Mouse (Mus musculus) layer of hippocampus, adult 8-10 months (tissue): Measurements from ENCODE around the gene Spryd4. TPM values are rescaled to one million over a fixed set of nuclear protein-coding genes. Genes with fewer than 3 reads are reported as not detected.
"Not testable (repeated sequence)": the region's sequence is repeated elsewhere in the genome, so short reads cannot be mapped to it uniquely, and the experiment has no call there.

Experiments used
- DNase-seq, 2 experiments: peaks; one replicate each; pipeline ENCODE4 v3.0.0; 2022; ENCODE audit warnings: low spot score in 2 of 2
- total RNA-seq, 4 experiments: library from RNA; stranded (reverse); gene quantifications; 2 replicates each; pipeline ENCODE4 v1.2.4; 2022

Gene Spryd4
- 10 to 100 TPM in 1 of 4 experiments, 1 to 10 TPM in 3; 9.2 to 10.3 (median 9.6) TPM for total RNA-seq

DNA sequence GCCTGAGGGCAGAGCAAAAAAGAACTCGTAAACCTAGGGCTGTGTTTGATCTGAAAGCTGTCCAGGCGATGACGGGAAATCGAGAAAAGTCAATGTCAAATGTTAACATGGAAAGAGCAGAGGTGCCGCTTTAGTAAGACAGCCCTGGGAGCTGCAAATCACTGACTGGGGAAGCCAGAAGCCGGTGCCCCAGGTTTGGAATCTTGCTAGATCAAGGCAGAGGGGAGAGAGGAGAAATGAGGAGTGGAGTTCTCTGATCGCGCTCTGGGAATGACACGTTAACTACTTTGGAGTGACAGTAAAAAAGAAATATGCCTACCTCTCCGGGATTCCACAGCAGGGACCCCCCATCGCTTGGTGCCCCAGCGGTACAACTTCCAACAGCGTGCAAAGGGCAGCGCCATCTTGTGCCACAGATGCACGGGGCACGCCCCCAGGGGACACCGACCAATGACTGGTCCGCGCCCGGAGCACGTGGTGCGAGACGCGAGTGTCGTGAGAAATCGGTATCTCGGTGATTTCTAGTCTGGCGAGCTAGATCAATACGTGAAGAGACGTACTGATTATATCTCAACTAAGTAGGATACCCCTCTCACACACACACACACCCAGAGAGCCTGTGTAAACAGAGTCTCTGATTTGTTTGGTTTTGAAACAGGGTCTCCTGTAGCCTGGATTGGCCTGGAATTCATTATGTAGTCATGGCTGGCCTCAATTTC is at the start of gene Spryd4:
Spryd4 (minus strand) TSS at position 418 of the 719 bp plus-strand sequence.
- peak; percentile 87 to 89 for DNase-seq

GRCm38 (mm10) chr10:128260376-128260775 is 48.8 kb upstream of the Spryd4 start:
- DNase-seq, result not testable (repeated sequence)

DNA sequence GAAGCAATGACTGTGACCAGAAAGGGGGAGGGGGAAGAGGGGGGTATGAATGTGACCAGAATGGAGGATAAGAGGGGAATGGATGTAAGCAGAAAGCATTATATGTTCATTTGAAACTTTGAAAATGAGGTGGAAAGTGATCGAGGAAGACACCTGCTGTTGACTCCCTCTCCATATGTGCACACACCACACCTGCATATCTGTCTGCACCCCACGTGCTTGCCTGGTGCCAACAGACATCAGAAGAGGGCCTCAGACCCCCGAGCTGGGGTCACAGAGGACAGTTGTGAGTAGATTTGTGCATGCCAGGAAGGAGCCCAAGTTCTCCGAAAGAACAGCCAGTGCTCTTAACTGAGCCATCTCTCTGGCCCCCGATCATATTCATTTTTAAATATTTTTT is 48.3 kb upstream of the Spryd4 start:
- no peak for DNase-seq

DNA sequence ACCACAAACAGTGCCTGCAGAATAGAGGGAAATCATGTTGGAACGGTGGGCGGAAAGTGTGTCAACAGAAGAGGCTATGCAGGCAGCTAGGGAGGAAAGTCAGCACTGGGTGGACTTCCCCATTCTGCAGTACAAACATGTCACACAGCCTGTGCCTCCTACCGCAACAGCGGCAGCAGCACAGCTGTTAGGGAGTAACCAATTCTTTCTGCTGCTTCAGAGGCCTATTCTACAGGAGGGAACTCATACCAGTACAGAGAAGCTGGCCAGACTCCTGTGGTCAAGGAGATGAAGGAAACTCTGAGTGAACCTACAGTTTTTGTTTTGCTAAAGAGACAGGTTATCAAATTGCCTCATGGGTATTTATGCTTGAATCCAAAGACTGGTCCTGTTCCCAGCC is 47.3 kb upstream of the Spryd4 start:
- DNase-seq, result no peak

- no peak for DNase-seq
Observed at GRCm38 (mm10) chr10:128256328-128256727, 44.7 kb upstream of the Spryd4 start.

DNA sequence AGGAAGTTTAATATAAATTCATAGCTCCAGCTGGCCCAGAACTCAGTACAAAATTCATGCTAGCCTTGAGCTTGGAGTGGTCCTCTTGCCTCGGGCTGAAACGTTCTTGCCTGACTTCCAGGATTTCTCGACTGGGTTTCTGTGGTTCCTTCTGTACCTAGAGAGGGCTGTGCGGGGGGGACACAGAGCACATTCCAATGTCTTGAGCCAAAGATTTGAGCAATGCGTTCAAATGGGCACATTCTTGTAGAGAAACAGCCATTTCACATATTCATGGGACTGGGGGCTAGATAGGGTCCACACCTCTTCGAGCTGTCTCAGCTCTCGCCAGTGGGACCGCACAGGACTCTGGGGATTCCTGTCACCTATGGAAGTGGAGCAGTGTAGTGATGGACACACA is 44.3 kb upstream of the Spryd4 start:
- no peak for DNase-seq

DNA sequence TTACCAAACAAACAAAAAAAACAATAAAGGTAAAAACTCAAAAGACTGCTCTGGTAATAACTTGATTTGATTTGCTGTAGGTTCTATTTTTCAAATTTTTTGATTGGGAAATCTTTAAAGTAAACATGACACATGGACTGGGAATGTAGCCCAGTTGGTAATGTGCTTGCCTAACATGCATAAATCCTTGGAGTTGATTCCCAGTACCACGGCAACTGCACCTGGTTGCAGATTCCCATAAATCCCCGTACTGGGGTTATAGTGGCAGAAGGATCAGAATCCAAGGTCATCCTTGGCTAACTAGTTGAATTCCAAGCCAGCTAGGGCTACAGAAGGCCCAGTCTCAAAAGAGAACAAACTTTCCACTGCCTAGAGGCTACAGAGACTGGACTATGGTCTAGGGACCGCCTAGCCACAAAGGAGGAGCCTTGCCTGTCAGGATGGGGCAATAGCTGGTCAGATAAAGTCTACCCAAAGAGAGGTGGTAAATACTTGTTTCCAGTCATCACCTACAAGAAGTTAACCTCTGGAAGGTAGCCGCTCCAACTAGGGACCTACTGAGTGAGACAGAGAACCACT is 42.2 kb upstream of the Spryd4 start, which contains the start of gene Apon:
Apon (plus strand) TSS at position 420 of the 579 bp plus-strand sequence.
- no peak for DNase-seq

- DNase-seq, result no peak
Observed at GRCm38 (mm10) chr10:128250565-128250964, 39.0 kb upstream of the Spryd4 start.

GRCm38 (mm10) chr10:128247020-128247732 is 35.6 kb upstream of the Spryd4 start:
- DNase-seq, result no peak

GRCm38 (mm10) chr10:128244121-128244520 is 32.5 kb upstream of the Spryd4 start:
- DNase-seq, result no peak

GRCm38 (mm10) chr10:128243252-128243651 is 31.6 kb upstream of the Spryd4 start:
- DNase-seq, result no peak

DNA sequence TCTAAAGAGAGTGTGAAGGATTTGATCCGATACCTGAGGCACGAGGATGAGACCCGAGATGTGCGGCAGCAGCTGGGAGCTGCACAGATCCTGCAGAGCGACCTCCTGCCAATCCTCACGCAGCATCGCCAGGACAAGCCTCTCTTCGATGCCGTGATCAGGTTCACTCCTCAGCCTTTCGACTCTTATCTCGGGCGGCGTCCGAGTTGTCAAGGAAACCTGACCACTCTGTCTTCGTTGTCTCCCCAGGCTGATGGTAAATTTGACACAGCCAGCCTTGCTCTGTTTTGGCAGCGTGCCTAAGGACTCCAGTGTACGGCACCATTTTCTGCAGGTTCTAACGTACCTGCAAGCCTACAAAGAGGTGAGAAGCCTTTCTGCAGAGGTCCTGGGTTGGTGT is 28.5 kb upstream of the Spryd4 start:
- DNase-seq, result no peak

DNA sequence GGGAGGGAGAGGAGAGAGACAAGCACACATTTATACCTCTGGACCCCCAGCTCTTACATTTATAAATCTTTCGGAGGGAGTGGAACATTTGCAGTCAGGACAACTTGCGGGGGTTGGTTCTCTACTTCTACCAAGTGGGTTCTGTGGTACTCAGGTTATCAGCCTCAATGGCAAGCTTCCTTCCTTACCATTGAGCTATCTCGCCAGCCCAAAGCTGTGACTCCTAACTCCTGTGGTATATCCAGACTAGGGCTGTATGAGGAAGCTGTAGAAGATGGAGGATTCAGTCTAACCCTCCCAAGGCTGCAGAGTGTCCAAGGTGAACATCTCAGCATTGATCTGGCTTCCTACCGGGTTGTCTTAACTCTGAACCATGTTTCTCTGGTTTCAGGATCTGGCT is 27.5 kb upstream of the Spryd4 start:
- no peak for DNase-seq

DNA sequence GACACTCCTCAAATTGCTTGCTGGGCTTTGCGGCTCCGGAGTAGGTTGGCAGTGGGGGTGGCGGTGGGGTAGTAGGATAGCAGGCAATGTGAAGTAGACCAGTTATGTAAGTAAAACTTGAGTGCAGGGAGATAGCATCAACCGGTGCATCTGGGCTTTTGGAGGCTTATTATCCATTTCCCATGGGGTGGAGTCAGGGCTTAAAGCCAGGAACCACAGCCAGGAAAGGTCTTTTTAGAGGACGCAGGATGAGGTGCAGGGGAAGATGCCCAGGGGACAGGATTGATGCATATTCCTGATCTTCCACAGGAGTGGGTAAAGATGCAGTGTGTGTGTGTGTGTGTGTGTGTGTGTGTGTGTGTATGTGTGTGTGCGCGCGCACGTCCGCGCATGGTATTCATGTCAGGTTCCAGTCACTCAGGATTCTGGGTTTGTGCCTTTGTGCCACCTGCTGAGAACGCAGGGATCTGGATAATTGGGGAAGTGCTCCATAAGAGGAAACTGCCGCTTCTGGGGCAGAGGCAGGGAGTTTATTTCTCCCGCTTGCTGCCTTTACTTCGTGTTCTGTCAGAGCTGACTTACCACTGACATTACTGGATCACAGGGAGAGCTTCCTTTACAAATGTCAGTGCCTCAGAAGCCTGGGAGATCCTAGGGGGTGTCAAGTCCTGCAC is 26.3 kb upstream of the Spryd4 start:
- peak in 1 of 2 experiments; percentile 8 for DNase-seq

- DNase-seq, result no peak
Observed at GRCm38 (mm10) chr10:128236321-128236720, 24.7 kb upstream of the Spryd4 start.

GRCm38 (mm10) chr10:128232420-128232985 is 20.9 kb upstream of the Spryd4 start:
- DNase-seq, result peak; percentile 40 to 45

DNA sequence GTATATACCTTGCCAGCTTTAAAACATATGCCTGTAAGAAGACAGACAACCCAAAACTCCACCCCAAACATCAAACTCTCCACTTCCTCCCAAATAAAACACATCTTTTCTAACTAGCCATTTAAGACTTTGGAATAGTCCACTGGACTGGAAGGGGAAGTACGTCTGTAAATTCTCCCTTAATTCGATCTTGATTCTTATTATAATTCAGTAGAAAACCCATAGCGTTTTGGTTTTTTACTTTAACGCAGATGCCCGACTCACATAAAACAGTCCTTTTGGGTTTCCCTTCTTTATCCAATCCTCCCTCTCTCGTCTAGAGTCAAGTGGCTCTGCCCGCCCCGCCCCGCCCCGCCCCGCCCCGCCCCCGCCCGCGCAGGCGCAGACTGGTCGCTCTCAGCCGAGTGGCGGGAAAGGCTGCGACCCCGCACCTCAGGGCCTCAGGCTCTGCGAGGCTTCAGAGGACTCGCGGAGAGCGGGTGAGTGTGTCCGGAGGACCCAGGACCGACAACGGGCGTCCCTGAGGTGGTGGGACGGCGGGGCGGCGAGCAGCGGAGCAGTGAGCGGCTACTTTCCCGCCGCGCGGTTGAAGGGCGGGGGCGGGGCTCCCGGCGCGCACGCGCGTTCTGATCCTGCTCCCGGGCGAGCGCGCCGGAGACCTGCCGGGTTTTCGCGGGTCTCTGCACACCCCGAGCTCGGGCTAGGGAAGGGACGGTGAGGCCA is 20.3 kb upstream of the Spryd4 start, which contains the start of gene Timeless:
Timeless (plus strand) TSS at position 369 of the 723 bp plus-strand sequence.
- DNase-seq, result peak; percentile 47 to 81

DNA sequence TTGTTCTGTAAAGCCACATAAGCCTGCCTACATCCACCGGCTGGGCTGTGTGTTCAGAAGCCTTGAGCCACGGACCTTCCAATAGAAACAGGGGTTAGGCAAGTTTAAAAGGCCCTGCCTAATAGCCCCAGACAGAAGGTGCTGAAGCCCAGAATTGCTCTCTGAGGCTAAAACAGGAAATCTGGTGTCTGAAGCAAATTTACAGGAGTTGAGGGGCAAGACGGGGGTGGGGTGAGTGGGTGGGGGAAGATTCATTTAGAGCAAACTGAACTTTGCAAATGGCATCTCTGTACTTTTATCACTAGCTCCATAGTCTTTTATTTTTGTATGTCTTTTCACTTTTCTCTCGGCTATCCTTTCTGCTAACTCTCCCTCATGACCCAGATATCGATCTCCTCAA is 19.5 kb upstream of the Spryd4 start:
- no peak for DNase-seq

DNA sequence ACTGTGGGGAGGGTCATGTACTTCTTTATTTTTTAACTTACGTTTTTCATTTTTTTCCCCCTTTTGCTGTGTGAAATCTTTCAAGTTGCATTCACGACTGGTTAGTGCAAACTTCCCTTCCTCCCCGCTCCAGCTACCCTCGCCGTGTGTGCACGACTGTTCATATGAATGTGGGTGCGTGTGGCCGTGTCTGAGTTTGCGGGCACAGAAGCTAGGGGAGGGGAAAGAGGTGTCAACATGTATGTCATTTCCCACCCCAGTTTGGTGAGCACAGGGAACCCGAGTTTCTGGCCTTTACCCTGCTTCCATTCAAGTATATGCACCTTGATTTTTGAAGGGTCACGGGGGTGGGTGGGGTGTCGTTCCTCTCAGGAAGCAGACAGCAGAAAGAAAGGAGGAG is 19.0 kb upstream of the Spryd4 start:
- no peak for DNase-seq

DNA sequence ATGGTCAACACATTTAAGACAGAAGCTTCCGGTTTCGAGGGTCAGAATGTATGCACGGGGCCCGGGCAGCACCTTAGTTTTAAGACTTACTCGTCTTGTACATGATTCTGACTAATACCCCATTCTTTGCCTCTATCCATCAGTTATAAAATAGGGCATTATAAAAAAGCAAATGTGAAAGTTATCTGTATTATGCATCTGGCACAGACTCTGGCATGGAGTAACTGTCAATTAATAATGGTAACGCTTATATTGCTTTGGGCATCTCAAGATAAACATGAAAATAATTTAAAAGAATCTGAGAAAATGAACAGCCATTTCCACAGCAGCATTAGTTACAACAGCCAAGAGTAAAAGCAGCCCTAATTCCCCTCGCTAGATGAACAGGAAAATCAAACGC is 16.4 kb upstream of the Spryd4 start:
- DNase-seq, result no peak

DNA sequence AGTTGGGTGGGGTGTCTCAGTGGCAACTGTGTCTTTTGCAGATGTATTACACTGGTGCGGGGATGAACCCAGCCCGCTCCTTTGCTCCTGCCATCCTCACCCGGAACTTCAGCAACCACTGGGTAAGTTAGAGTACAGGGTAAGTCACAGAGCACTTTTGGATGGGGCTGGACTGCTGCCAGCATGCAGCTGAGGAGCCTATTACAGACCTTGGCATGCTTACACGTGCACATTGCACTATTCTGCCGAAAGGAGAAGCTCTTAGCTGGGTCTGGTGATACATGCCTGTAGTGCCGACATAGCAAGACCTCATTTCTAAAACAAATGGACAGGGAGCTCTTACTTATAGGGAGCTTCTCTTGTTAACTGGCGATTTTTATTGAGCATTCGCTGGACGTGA is 16.0 kb upstream of the Spryd4 start:
- DNase-seq, result no peak
